Mouse (Mus musculus): ENCODE data around the gene Cdt1. TPM values are rescaled to one million over a fixed set of nuclear protein-coding genes. Genes with fewer than 3 reads are reported as not detected.

Gene Cdt1
- 28.4 and 28.5 TPM in 2 replicates for polyA plus RNA-seq (2015; fragmentation: Nextera tagmentation; extraction: Ambion mirVana)

GRCm38 (mm10) chr8:122567361-122568108 lies at the start of gene Cdt1:
Gene Cdt1, plus strand, starts transcription at chr8:122568015.
- Histone ChIP-seq H3K27me3 (ENCODE audit: control insufficient read depth, insufficient read depth, low read length) (no peaks in the 10 kb centered on the region), H3K36me3 (ENCODE audit: control insufficient read depth, insufficient read depth, low read length) (peaks cover 18% of the 10 kb centered on the region), H3K4me2 (ENCODE audit: low read depth, low read length) (peak within 1 kb of the TSS; percentile 74), H3K9ac (ENCODE audit: low read length) (peak within 1 kb of the TSS; percentile 92), H3K9me3 (replicated peaks; ENCODE audit: control insufficient read depth, low read length) (no peaks in the 10 kb centered on the region), H3K27ac (ENCODE audit: low read length) (peak within 1 kb of the TSS; percentile 97), H3K4me3 (replicated peaks; ENCODE audit: low read length) (peak within 1 kb of the TSS; percentile 85), H3K4me1 (ENCODE audit: control insufficient read depth, insufficient read depth, low read length) (peaks cover 23% of the 10 kb centered on the region)
- ATAC-seq (ENCODE audit: insufficient read depth, low FRiP score), result peak; percentile 97
- under 1% methylated on average over 61 of the region's 62 CpGs for WGBS

- Histone ChIP-seq H3K9me3 (replicated peaks; ENCODE audit: control insufficient read depth, low read length) (no peaks in the 10 kb centered on the region), H3K9ac (ENCODE audit: low read length) (no peak overlapping the region), H3K4me2 (ENCODE audit: low read depth, low read length) (no peak overlapping the region), H3K4me3 (replicated peaks; ENCODE audit: low read length) (no peak overlapping the region), H3K36me3 (ENCODE audit: control insufficient read depth, insufficient read depth, low read length) (no peaks in the 10 kb centered on the region), H3K27ac (ENCODE audit: low read length) (peak overlapping the region; percentile 44), H3K4me1 (ENCODE audit: control insufficient read depth, insufficient read depth, low read length) (peaks cover 56% of the 10 kb centered on the region), H3K27me3 (ENCODE audit: control insufficient read depth, insufficient read depth, low read length) (no peaks in the 10 kb centered on the region)
- no peak for ATAC-seq (ENCODE audit: insufficient read depth, low FRiP score)
- WGBS, result 77% methylated on average over 11 of the region's 11 CpGs
These were observed 47.2 kb upstream of the Cdt1 start for GRCm38 (mm10) chr8:122520611-122521010.

GRCm38 (mm10) chr8:122522796-122523651 lies 44.8 kb upstream of the Cdt1 start:
- no peak overlapping the region; the same call in 1 of the 2 replicates for H3K4me3 ChIP-seq (replicated peaks; ENCODE audit: low read length)

GRCm38 (mm10) chr8:122523652-122524360 lies 44.0 kb upstream of the Cdt1 start:
- Histone ChIP-seq H3K4me1 (ENCODE audit: control insufficient read depth, insufficient read depth, low read length) (peaks cover 43% of the 10 kb centered on the region), H3K9ac (ENCODE audit: low read length) (peak overlapping the region; percentile 48), H3K9me3 (replicated peaks; ENCODE audit: control insufficient read depth, low read length) (no peaks in the 10 kb centered on the region), H3K27me3 (ENCODE audit: control insufficient read depth, insufficient read depth, low read length) (no peaks in the 10 kb centered on the region), H3K36me3 (ENCODE audit: control insufficient read depth, insufficient read depth, low read length) (no peaks in the 10 kb centered on the region), H3K27ac (ENCODE audit: low read length) (peak overlapping the region; percentile 84), H3K4me2 (ENCODE audit: low read depth, low read length) (peak overlapping the region; percentile 34), H3K4me3 (replicated peaks; ENCODE audit: low read length) (no peak overlapping the region; the same call in none of the 2 replicates)
- 26% methylated on average over 23 of the region's 23 CpGs for WGBS
- no peak for ATAC-seq (ENCODE audit: insufficient read depth, low FRiP score)

More at GRCm38 (mm10) chr8:122522796-122523651, 44.8 kb upstream of the Cdt1 start:
- no peaks in the 10 kb centered on the region for H3K36me3 ChIP-seq (ENCODE audit: control insufficient read depth, insufficient read depth, low read length)
- H3K9ac ChIP-seq (ENCODE audit: low read length), result peak overlapping the region; percentile 48
- ATAC-seq (ENCODE audit: insufficient read depth, low FRiP score), result peak; percentile 41
- H3K27me3 ChIP-seq (ENCODE audit: control insufficient read depth, insufficient read depth, low read length), result no peaks in the 10 kb centered on the region
- H3K4me2 ChIP-seq (ENCODE audit: low read depth, low read length), result peak overlapping the region; percentile 34
- peaks cover 51% of the 10 kb centered on the region for H3K4me1 ChIP-seq (ENCODE audit: control insufficient read depth, insufficient read depth, low read length)
- no peaks in the 10 kb centered on the region for H3K9me3 ChIP-seq (replicated peaks; ENCODE audit: control insufficient read depth, low read length)
- 41% methylated on average over 14 of the region's 14 CpGs for WGBS
- peak overlapping the region; percentile 84 for H3K27ac ChIP-seq (ENCODE audit: low read length)

- 70% methylated on average over 6 of the region's 6 CpGs for WGBS
- peak overlapping the region; percentile 48; the same call in 1 of the 2 replicates for H3K9ac ChIP-seq (ENCODE audit: low read length)
These were observed 43.3 kb upstream of the Cdt1 start for GRCm38 (mm10) chr8:122524506-122524905.

GRCm38 (mm10) chr8:122525004-122525403 lies 42.8 kb upstream of the Cdt1 start:
- peak overlapping the region; percentile 4; the same call in 1 of the 2 replicates for H3K27ac ChIP-seq (ENCODE audit: low read length)
- no peak for ATAC-seq (ENCODE audit: insufficient read depth, low FRiP score)
- H3K9ac ChIP-seq (ENCODE audit: low read length), result peak overlapping the region; percentile 7; the same call in 1 of the 2 replicates
- 65% methylated on average over 6 of the region's 6 CpGs for WGBS
- no peak overlapping the region for H3K4me2 ChIP-seq (ENCODE audit: low read depth, low read length)
- H3K27me3 ChIP-seq (ENCODE audit: control insufficient read depth, insufficient read depth, low read length), result no peaks in the 10 kb centered on the region
- no peaks in the 10 kb centered on the region for H3K9me3 ChIP-seq (replicated peaks; ENCODE audit: control insufficient read depth, low read length)
- H3K36me3 ChIP-seq (ENCODE audit: control insufficient read depth, insufficient read depth, low read length), result no peaks in the 10 kb centered on the region
- H3K4me3 ChIP-seq (replicated peaks; ENCODE audit: low read length), result no peak overlapping the region
- peaks cover 40% of the 10 kb centered on the region for H3K4me1 ChIP-seq (ENCODE audit: control insufficient read depth, insufficient read depth, low read length)

More at GRCm38 (mm10) chr8:122524506-122524905, 43.3 kb upstream of the Cdt1 start:
- Histone ChIP-seq H3K4me3 (replicated peaks; ENCODE audit: low read length) (no peak overlapping the region), H3K9me3 (replicated peaks; ENCODE audit: control insufficient read depth, low read length) (no peaks in the 10 kb centered on the region), H3K27ac (ENCODE audit: low read length) (0 out of 2 replicates have a peak overlapping the region, but pooled peaks have one; percentile 38), H3K4me2 (ENCODE audit: low read depth, low read length) (no peak overlapping the region), H3K36me3 (ENCODE audit: control insufficient read depth, insufficient read depth, low read length) (no peaks in the 10 kb centered on the region), H3K4me1 (ENCODE audit: control insufficient read depth, insufficient read depth, low read length) (peaks cover 40% of the 10 kb centered on the region), H3K27me3 (ENCODE audit: control insufficient read depth, insufficient read depth, low read length) (no peaks in the 10 kb centered on the region)
- no peak for ATAC-seq (ENCODE audit: insufficient read depth, low FRiP score)

- Histone ChIP-seq H3K4me1 (ENCODE audit: control insufficient read depth, insufficient read depth, low read length) (peaks cover 40% of the 10 kb centered on the region), H3K27me3 (ENCODE audit: control insufficient read depth, insufficient read depth, low read length) (no peaks in the 10 kb centered on the region), H3K9ac (ENCODE audit: low read length) (peak overlapping the region; percentile 25; the same call in 1 of the 2 replicates), H3K4me3 (replicated peaks; ENCODE audit: low read length) (no peak overlapping the region), H3K4me2 (ENCODE audit: low read depth, low read length) (no peak overlapping the region), H3K27ac (ENCODE audit: low read length) (peak overlapping the region; percentile 15; the same call in 1 of the 2 replicates), H3K9me3 (replicated peaks; ENCODE audit: control insufficient read depth, low read length) (no peaks in the 10 kb centered on the region), H3K36me3 (ENCODE audit: control insufficient read depth, insufficient read depth, low read length) (no peaks in the 10 kb centered on the region)
- no peak for ATAC-seq (ENCODE audit: insufficient read depth, low FRiP score)
- 49% methylated on average over 3 of the region's 3 CpGs for WGBS
These were observed 41.7 kb upstream of the Cdt1 start for GRCm38 (mm10) chr8:122526084-122526483.

- Histone ChIP-seq H3K27ac (ENCODE audit: low read length) (peak overlapping the region; percentile 15; the same call in 1 of the 2 replicates), H3K27me3 (ENCODE audit: control insufficient read depth, insufficient read depth, low read length) (no peaks in the 10 kb centered on the region), H3K9ac (ENCODE audit: low read length) (peak overlapping the region; percentile 25), H3K9me3 (replicated peaks; ENCODE audit: control insufficient read depth, low read length) (no peaks in the 10 kb centered on the region), H3K36me3 (ENCODE audit: control insufficient read depth, insufficient read depth, low read length) (no peaks in the 10 kb centered on the region), H3K4me1 (ENCODE audit: control insufficient read depth, insufficient read depth, low read length) (peaks cover 40% of the 10 kb centered on the region), H3K4me2 (ENCODE audit: low read depth, low read length) (no peak overlapping the region), H3K4me3 (replicated peaks; ENCODE audit: low read length) (no peak overlapping the region)
- WGBS, result 56% methylated on average over 7 of the region's 7 CpGs
- peak; percentile 23; the same call in 1 of the 2 replicates for ATAC-seq (ENCODE audit: insufficient read depth, low FRiP score)
These were observed 41.2 kb upstream of the Cdt1 start for GRCm38 (mm10) chr8:122526526-122527170.
